In genomic region chr15:82184183-82184582, GRCm38 (mm10) we compare ENCODE assay signal across 13 mouse cellular contexts. TPM values are rescaled to one million over a fixed set of nuclear protein-coding genes. Genes with fewer than 3 reads are reported as not detected.
A peak's percentile ranks its signal among the peaks of the same experiment; 100 is the strongest.
DNase-seq lines count a peak whose midpoint lies in the region; ATAC-seq and TF ChIP-seq lines count a peak whose summit lies in the region.
"Had no signal": no experiment of that assay in that cellular context is flagged by ENCODE, and none has a peak within 500 bp of the region (broad histone marks: within the 10 kb centered on the region; RNA-seq: fewer than 3 reads in every experiment).

No protein-coding gene starts in this region.

- H3K4me1 ChIP-seq in hindbrain, embryonic 10.5 days (replicated peaks) = 0 out of 2 replicates have a peak, but pooled peaks cover 5% of the 10 kb centered on the region
- no peaks in the 10 kb centered on the region for H3K4me1 ChIP-seq in hindbrain, embryonic 12.5 days
- no peaks in the 10 kb centered on the region for H3K4me1 ChIP-seq in intestine, postnatal 0 days (replicated peaks; ENCODE audit: control insufficient read depth, insufficient read depth, low read length)
- peaks cover 59% of the 10 kb centered on the region for H3K4me1 ChIP-seq in liver, embryonic 12.5 days
- H3K4me1 ChIP-seq: embryonic facial prominence, embryonic 12.5 days had no signal

- H3K27ac ChIP-seq in hindbrain, embryonic 10.5 days = peak overlapping the region; percentile 19; the same call in 1 of the 2 replicates
- no peak overlapping the region for H3K27ac ChIP-seq in hindbrain, embryonic 12.5 days
- peak overlapping the region; percentile 80 for H3K27ac ChIP-seq in intestine, postnatal 0 days (ENCODE audit: low read depth, low read length)
- H3K27ac ChIP-seq in liver, embryonic 12.5 days = peak overlapping the region; percentile 97
- H3K27ac ChIP-seq: embryonic facial prominence, embryonic 12.5 days; macrophage had no signal

- no peak for DNase-seq in hindbrain, embryonic 10.5 days (ENCODE audit: low spot score)
- DNase-seq in c-Kit-positive CD71-positive TER-119-negative erythroid progenitor cells, embryonic 14.5 days (ENCODE audit: low read depth) = peak; percentile 67
- no peak for DNase-seq in adrenal gland, postnatal 36 days
- no peak for DNase-seq in thymus, postnatal 14 days
- no peak for DNase-seq in cerebellum, postnatal 25 days
- DNase-seq: adrenal gland, adult 2 months; gastrocnemius, postnatal 36 days; layer of hippocampus, adult 9-11 months had no signal

- H3K4me2 ChIP-seq in hindbrain, embryonic 12.5 days (replicated peaks) = no peak overlapping the region
- 0 out of 2 replicates have a peak overlapping the region, but pooled peaks have one; percentile 18 for H3K4me2 ChIP-seq in intestine, postnatal 0 days (replicated peaks; ENCODE audit: low read depth)
- H3K4me2 ChIP-seq in liver, embryonic 12.5 days = peak overlapping the region; percentile 71
- H3K4me2 ChIP-seq: embryonic facial prominence, embryonic 12.5 days had no signal

- no peaks in the 10 kb centered on the region for H3K27me3 ChIP-seq in hindbrain, embryonic 10.5 days (ENCODE audit: insufficient read depth, poor library complexity, severe bottlenecking)
- H3K27me3 ChIP-seq in hindbrain, embryonic 12.5 days = no peaks in the 10 kb centered on the region
- no peaks in the 10 kb centered on the region for H3K27me3 ChIP-seq in intestine, postnatal 0 days (replicated peaks; ENCODE audit: control insufficient read depth, insufficient read depth, low read length)
- H3K27me3 ChIP-seq in liver, embryonic 12.5 days (replicated peaks) = no peaks in the 10 kb centered on the region
- H3K27me3 ChIP-seq: embryonic facial prominence, embryonic 12.5 days had no signal

- TF ChIP-seq CTCF in intestine, postnatal 0 days (IDR thresholded peaks at IDR 0.05; ENCODE audit: low read depth) = no peak

- H3K36me3 ChIP-seq in hindbrain, embryonic 10.5 days = peaks cover 100% of the 10 kb centered on the region
- peaks cover 99% of the 10 kb centered on the region for H3K36me3 ChIP-seq in hindbrain, embryonic 12.5 days
- peaks cover 85% of the 10 kb centered on the region for H3K36me3 ChIP-seq in intestine, postnatal 0 days (ENCODE audit: control insufficient read depth, insufficient read depth)
- peaks cover 99% of the 10 kb centered on the region for H3K36me3 ChIP-seq in liver, embryonic 12.5 days

- H3K9me3 ChIP-seq in hindbrain, embryonic 10.5 days = peaks cover 35% of the 10 kb centered on the region
- H3K9me3 ChIP-seq in hindbrain, embryonic 12.5 days (replicated peaks) = peaks cover 6% of the 10 kb centered on the region; the same call in 1 of the 2 replicates
- 0 out of 2 replicates have a peak, but pooled peaks cover 3% of the 10 kb centered on the region for H3K9me3 ChIP-seq in intestine, postnatal 0 days (ENCODE audit: control insufficient read depth)
- H3K9me3 ChIP-seq in liver, embryonic 12.5 days (replicated peaks) = peaks cover 22% of the 10 kb centered on the region

- no peak for ATAC-seq in hindbrain, embryonic 12.5 days (ENCODE audit: low FRiP score)
- ATAC-seq in intestine, postnatal 0 days = peak; percentile 53
- ATAC-seq in liver, embryonic 12.5 days = peak; percentile 91

- 71% methylated on average over 7 of the region's 7 CpGs for WGBS in hindbrain, embryonic 10.5 days
- 78% methylated on average over 7 of the region's 7 CpGs for WGBS in hindbrain, embryonic 12.5 days
- WGBS in intestine, postnatal 0 days = 48% methylated on average over 7 of the region's 7 CpGs
- 10% methylated on average over 7 of the region's 7 CpGs for WGBS in liver, embryonic 12.5 days (ENCODE audit: insufficient replicate concordance)

- no peak overlapping the region for H3K9ac ChIP-seq in hindbrain, embryonic 12.5 days
- no peak overlapping the region; the same call in 1 of the 2 replicates for H3K9ac ChIP-seq in intestine, postnatal 0 days (ENCODE audit: low read depth, low read length)
- H3K9ac ChIP-seq in liver, embryonic 12.5 days = peak overlapping the region; percentile 69
- H3K9ac ChIP-seq: embryonic facial prominence, embryonic 12.5 days had no signal

- H3K4me3 ChIP-seq in hindbrain, embryonic 10.5 days = no peak overlapping the region
- H3K4me3 ChIP-seq in hindbrain, embryonic 12.5 days = no peak overlapping the region
- no peak overlapping the region for H3K4me3 ChIP-seq in intestine, postnatal 0 days (ENCODE audit: low read depth, low read length)
- peak overlapping the region; percentile 38 for H3K4me3 ChIP-seq in liver, embryonic 12.5 days
- H3K4me3 ChIP-seq: embryonic facial prominence, embryonic 12.5 days had no signal

RNA-seq across cellular contexts. Expression of gene Shisa8, which starts 28.4 kb away (rescaled TPM):
- polyA plus RNA-seq in hindbrain, embryonic 10.5 days (2016; fragmentation: Nextera tagmentation; extraction: Ambion mirVana) = 1.6 and 1.8 TPM in 2 replicates
- polyA plus RNA-seq in hindbrain, embryonic 12.5 days (2016; fragmentation: Nextera tagmentation; extraction: Ambion mirVana) = 1.6 and 1.7 TPM in 2 replicates
- not detected in 2 replicates for polyA plus RNA-seq in intestine, postnatal 0 days (2015; fragmentation: Nextera tagmentation; extraction: Ambion mirVana)
- polyA plus RNA-seq in liver, embryonic 12.5 days (2016; fragmentation: Nextera tagmentation; extraction: Ambion mirVana) = 0.31 and 0.37 TPM in 2 replicates
- total RNA-seq in adrenal gland, postnatal 36 days (2021) = under 1 TPM; 0.46 to 0.73 TPM
- total RNA-seq: gastrocnemius, postnatal 36 days had no signal
- polyA plus RNA-seq: macrophage had no signal

RNA-seq across cellular contexts. Expression of gene Srebf2, which starts 37.2 kb away (rescaled TPM):
- 211 and 242 TPM in 2 replicates for polyA plus RNA-seq in hindbrain, embryonic 10.5 days (2016; fragmentation: Nextera tagmentation; extraction: Ambion mirVana)
- 230 and 244 TPM in 2 replicates for polyA plus RNA-seq in hindbrain, embryonic 12.5 days (2016; fragmentation: Nextera tagmentation; extraction: Ambion mirVana)
- polyA plus RNA-seq in intestine, postnatal 0 days (2015; fragmentation: Nextera tagmentation; extraction: Ambion mirVana) = 68.7 and 69.5 TPM in 2 replicates
- 96.9 and 99.4 TPM in 2 replicates for polyA plus RNA-seq in liver, embryonic 12.5 days (2016; fragmentation: Nextera tagmentation; extraction: Ambion mirVana)
- 100 to 1,000 TPM in 1 of 2 experiments, 10 to 100 TPM in 1; 80.3 to 113 TPM for total RNA-seq in adrenal gland, postnatal 36 days (2021)

RNA-seq across cellular contexts. Expression of gene Tnfrsf13c, which starts 40.0 kb away (rescaled TPM):
- 0.18 and 0.46 TPM in 2 replicates for polyA plus RNA-seq in hindbrain, embryonic 10.5 days (2016; fragmentation: Nextera tagmentation; extraction: Ambion mirVana)
- 0.18 and 0.34 TPM in 2 replicates for polyA plus RNA-seq in hindbrain, embryonic 12.5 days (2016; fragmentation: Nextera tagmentation; extraction: Ambion mirVana)
- 0.10 TPM in 1 of 2 replicates, not detected in the other for polyA plus RNA-seq in intestine, postnatal 0 days (2015; fragmentation: Nextera tagmentation; extraction: Ambion mirVana)
- polyA plus RNA-seq in liver, embryonic 12.5 days (2016; fragmentation: Nextera tagmentation; extraction: Ambion mirVana) = 0.30 TPM in 2 replicates
- total RNA-seq in adrenal gland, postnatal 36 days (2021) = under 1 TPM in 1 of 2 experiments, not detected in 1; 0.20 TPM
- total RNA-seq: adrenal gland, adult 2 months; gastrocnemius, postnatal 36 days had no signal

RNA-seq across cellular contexts. Expression of gene Ccdc134, which starts 56.5 kb away (rescaled TPM):
- polyA plus RNA-seq in hindbrain, embryonic 10.5 days (2016; fragmentation: Nextera tagmentation; extraction: Ambion mirVana) = 19.6 and 23.4 TPM in 2 replicates
- 17.0 and 17.1 TPM in 2 replicates for polyA plus RNA-seq in hindbrain, embryonic 12.5 days (2016; fragmentation: Nextera tagmentation; extraction: Ambion mirVana)
- 3.5 and 4.2 TPM in 2 replicates for polyA plus RNA-seq in intestine, postnatal 0 days (2015; fragmentation: Nextera tagmentation; extraction: Ambion mirVana)
- polyA plus RNA-seq in liver, embryonic 12.5 days (2016; fragmentation: Nextera tagmentation; extraction: Ambion mirVana) = 12.2 TPM in 2 replicates
- total RNA-seq in adrenal gland, postnatal 36 days (2021) = 10 to 100 TPM in 1 of 2 experiments, 1 to 10 TPM in 1; 6.7 to 11.3 TPM
